Mouse (Mus musculus) myocyte (in vitro differentiated cells): ENCODE measurements around the gene Tmx4.

Source experiments
- MYOG ChIP-seq, 3 experiments: IDR thresholded peaks; one replicate each; pipeline ENCODE4 v1.6.1; 2011; ENCODE audit warnings: control low read depth in 2 of 3, low read depth in 2 of 3, mild to moderate bottlenecking in 2 of 3; ENCODE audit not compliant: insufficient read length in 2 of 3, control insufficient read depth in 1 of 3, insufficient read depth in 1 of 3
- POLR2A ChIP-seq: IDR thresholded peaks from one replicate; pipeline ENCODE4 v1.6.1; 2011; ENCODE audit warnings: low read depth, mild to moderate bottlenecking, control low read depth, moderate library complexity; ENCODE audit not compliant: insufficient read length
- POLR2AphosphoS2 ChIP-seq: IDR thresholded peaks from one replicate; pipeline ENCODE4 v1.6.1; 2011; ENCODE audit warnings: low read depth, control low read depth; ENCODE audit not compliant: insufficient read length
- USF1 ChIP-seq: IDR thresholded peaks from one replicate; pipeline ENCODE4 v1.6.1; 2011; ENCODE audit warnings: low read depth, mild to moderate bottlenecking, control low read depth, moderate library complexity

DNA sequence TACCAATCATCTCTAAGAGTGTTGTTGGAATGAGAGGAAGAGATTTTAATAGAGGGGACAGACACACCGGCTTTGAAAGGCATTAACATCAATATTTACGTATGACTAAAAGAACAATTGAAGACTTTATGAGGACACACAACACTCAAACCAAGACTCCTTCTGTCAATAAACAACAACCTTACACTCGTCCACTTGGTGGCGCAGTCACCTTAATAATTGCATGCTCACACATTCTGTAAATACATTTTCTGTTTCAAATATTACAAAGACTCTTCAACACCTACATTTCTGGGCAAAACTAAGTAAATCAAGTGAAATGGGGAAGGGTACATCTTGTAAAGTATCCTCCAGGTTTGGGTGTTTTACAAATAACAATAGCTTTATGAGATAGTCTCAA is 94.2 kb downstream of the Tmx4 start:
- TF ChIP-seq POLR2AphosphoS2 = no peak
- TF ChIP-seq POLR2A = no peak
- TF ChIP-seq USF1 = no peak
- no peak for TF ChIP-seq MYOG (IDR thresholded peaks at IDR 0.05; ENCODE audit: control insufficient read depth in 1 of 3, insufficient read depth in 1 of 3, insufficient read length in 2 of 3, low read depth in 2 of 3)
